Mouse (Mus musculus) megakaryocyte-erythroid progenitor cell, adult 5-6 weeks (primary cell): ENCODE data around the gene Fam171a2. TPM values are rescaled to one million over a fixed set of nuclear protein-coding genes. Genes with fewer than 3 reads are reported as not detected.
"Not testable (repeated sequence)": the region's sequence is repeated elsewhere in the genome, so short reads cannot be mapped to it uniquely, and the experiment has no call there.

ENCODE experiments used
- ATAC-seq: replicated peaks from 2 replicates; pipeline ENCODE4 v1.8.0; 2016; ENCODE audit warnings: mild to moderate bottlenecking, inconsistent platforms; ENCODE audit not compliant: severe bottlenecking, poor library complexity, low FRiP score, low TSS enrichment
- total RNA-seq, 2 experiments: library from RNA; stranded (forward) in 1 of 2; stranded (reverse) in 1 of 2; fragments of 200-1000, 215-1000 nt in 1 of 2; fragments of >200 nt in 1 of 2; fragmentation: Nextera tagmentation in 1 of 2; gene quantifications; 2 replicates each; pipeline ENCODE4 v1.2.3; 2014 to 2017

The Fam171a2 gene
- total RNA-seq, 2 experiments from 2014 or later: 0.28 TPM; not detected in 1

GRCm38 (mm10) chr11:102400513-102401084 is 46.9 kb downstream of the Fam171a2 start:
- ATAC-seq: no peak

- no peak for ATAC-seq
These were observed 47.8 kb downstream of the Fam171a2 start for GRCm38 (mm10) chr11:102399610-102400072.

GRCm38 (mm10) chr11:102399107-102399506 is 48.4 kb downstream of the Fam171a2 start:
- ATAC-seq: no peak

- ATAC-seq: no peak
These were observed 49.3 kb downstream of the Fam171a2 start for GRCm38 (mm10) chr11:102398007-102398825.

DNA sequence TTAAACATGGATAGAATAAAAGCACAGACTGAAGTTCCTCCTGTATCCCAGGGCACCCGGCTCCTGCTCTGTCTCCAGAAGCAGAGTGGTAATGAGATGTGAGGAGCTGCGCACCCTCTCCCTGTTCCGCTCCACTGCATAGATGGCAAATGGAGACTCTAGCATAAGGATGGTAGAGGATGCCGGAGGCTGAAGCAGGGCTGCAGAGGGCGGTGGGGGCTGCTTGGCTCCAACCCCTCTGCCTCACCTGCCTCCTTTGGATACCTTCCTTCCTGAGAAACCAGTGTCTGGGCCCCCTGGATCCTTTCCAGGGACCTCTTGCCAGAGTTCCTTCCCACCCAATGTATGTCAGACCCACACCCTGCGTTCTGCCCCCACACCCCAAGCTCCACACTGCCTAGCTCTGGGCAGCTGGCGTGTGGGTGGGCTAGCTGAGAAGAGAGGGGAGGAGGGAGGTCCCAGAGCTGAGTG is 50.8 kb downstream of the Fam171a2 start:
- no peak for ATAC-seq

GRCm38 (mm10) chr11:102396263-102396662 is 51.2 kb downstream of the Fam171a2 start:
- no peak for ATAC-seq

DNA sequence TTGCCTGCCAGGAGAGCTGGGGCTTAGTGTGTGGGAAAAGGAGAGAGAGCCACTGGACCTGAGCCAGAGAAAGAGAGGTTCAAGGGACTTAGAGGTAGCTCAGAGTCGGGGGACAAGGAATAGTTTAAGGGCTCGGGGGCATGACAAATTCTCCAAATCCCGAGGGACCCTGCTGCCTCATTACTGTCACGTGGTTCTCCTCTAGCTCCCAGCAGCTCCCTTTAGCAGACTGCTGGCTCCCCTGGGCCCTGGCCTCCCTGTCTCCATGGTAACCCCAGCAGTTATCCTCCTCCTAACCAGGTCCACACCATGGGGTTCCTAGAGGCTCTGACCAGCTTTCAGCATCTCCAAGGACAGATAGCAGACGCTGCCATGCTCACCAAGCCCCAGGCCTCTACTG is 52.2 kb downstream of the Fam171a2 start:
- no peak for ATAC-seq

GRCm38 (mm10) chr11:102394421-102395124 is 52.9 kb downstream of the Fam171a2 start:
- no peak for ATAC-seq

GRCm38 (mm10) chr11:102393719-102394420 is 53.6 kb downstream of the Fam171a2 start:
- ATAC-seq: no peak

DNA sequence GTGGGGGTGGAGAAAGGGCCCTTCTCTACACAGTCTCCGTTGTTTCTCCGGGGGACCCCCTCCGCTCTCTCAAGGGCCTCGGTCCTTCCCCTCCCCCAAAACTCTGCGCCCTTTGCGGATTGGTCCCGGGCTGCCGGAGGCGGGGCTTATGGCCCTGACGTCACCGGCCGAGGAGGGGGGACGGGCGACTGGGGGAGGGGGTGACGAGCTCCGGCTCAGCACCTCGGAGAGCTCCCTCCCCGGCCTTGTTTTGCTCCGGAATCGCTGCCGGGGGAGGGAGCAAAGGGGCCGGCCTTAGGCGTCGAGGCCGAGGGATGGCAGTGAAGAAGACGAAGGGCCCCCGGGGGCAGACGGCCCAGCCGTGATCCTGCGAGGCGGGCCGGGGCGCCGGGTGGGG is 54.2 kb downstream of the Fam171a2 start, which contains the start of gene Rundc3a:
Rundc3a (plus strand) TSS at position 166 of the 397 bp plus-strand sequence.
- peak; percentile 75 for ATAC-seq

- ATAC-seq: 0 out of 2 replicates have a peak, but pooled peaks have one; percentile 5
These were observed 54.8 kb downstream of the Fam171a2 start for GRCm38 (mm10) chr11:102392441-102393237.

GRCm38 (mm10) chr11:102389436-102389835 is 58.0 kb downstream of the Fam171a2 start:
- ATAC-seq: not testable (repeated sequence)

Other genes starting within 250 kb of the Fam171a2 start
- gene Hdac5, start 217.5 kb downstream of the Fam171a2 start, total RNA-seq (2014; fragmentation: Nextera tagmentation): 10.7 and 16.6 TPM in 2 replicates
- gene Hdac5, start 217.5 kb downstream of the Fam171a2 start, total RNA-seq (2017): 6.1 and 11.4 TPM in 2 replicates
- gene BC030867, start 198.8 kb downstream of the Fam171a2 start, total RNA-seq (2014; fragmentation: Nextera tagmentation): 36.4 and 48.1 TPM in 2 replicates
- gene BC030867, start 198.8 kb downstream of the Fam171a2 start, total RNA-seq (2017): 7.5 and 12.3 TPM in 2 replicates
- 2.2 and 2.5 TPM in 2 replicates for gene Asb16, start 178.9 kb downstream of the Fam171a2 start, total RNA-seq (2014; fragmentation: Nextera tagmentation)
- 0.84 and 1.3 TPM in 2 replicates for gene Asb16, start 178.9 kb downstream of the Fam171a2 start, total RNA-seq (2017)
- 14.5 and 19.8 TPM in 2 replicates for gene Tmub2, start 162.8 kb downstream of the Fam171a2 start, total RNA-seq (2014; fragmentation: Nextera tagmentation)
- 10.0 and 27.4 TPM in 2 replicates for gene Tmub2, start 162.8 kb downstream of the Fam171a2 start, total RNA-seq (2017)
- gene Atxn7l3, start 151.1 kb downstream of the Fam171a2 start, total RNA-seq (2014; fragmentation: Nextera tagmentation): 23.2 and 34.0 TPM in 2 replicates
- 18.3 and 21.5 TPM in 2 replicates for gene Atxn7l3, start 151.1 kb downstream of the Fam171a2 start, total RNA-seq (2017)
- 90.4 and 102 TPM in 2 replicates for gene Ubtf, start 127.9 kb downstream of the Fam171a2 start, total RNA-seq (2014; fragmentation: Nextera tagmentation)
- 162 and 180 TPM in 2 replicates for gene Ubtf, start 127.9 kb downstream of the Fam171a2 start, total RNA-seq (2017)
- 0.42 and 0.46 TPM in 2 replicates for gene Slc4a1, start 81.5 kb downstream of the Fam171a2 start, total RNA-seq (2014; fragmentation: Nextera tagmentation)
- gene Slc4a1, start 81.5 kb downstream of the Fam171a2 start, total RNA-seq (2017): 0.27 and 6.8 TPM in 2 replicates
- gene Rundc3a, start 54.3 kb downstream of the Fam171a2 start, total RNA-seq (2014; fragmentation: Nextera tagmentation): not detected in 2 replicates
- not detected in 2 replicates for gene Rundc3a, start 54.3 kb downstream of the Fam171a2 start, total RNA-seq (2017)
- 115 and 148 TPM in 2 replicates for gene Slc25a39, start 39.7 kb downstream of the Fam171a2 start, total RNA-seq (2014; fragmentation: Nextera tagmentation)
- gene Slc25a39, start 39.7 kb downstream of the Fam171a2 start, total RNA-seq (2017): 43.8 and 55.9 TPM in 2 replicates
- 16.1 and 17.8 TPM in 2 replicates for gene Grn, start 17.4 kb downstream of the Fam171a2 start, total RNA-seq (2014; fragmentation: Nextera tagmentation)
- gene Grn, start 17.4 kb downstream of the Fam171a2 start, total RNA-seq (2017): 5.4 and 14.2 TPM in 2 replicates
- gene Itga2b, start 22.4 kb upstream of the Fam171a2 start, total RNA-seq (2014; fragmentation: Nextera tagmentation): 27.7 and 30.8 TPM in 2 replicates
- gene Itga2b, start 22.4 kb upstream of the Fam171a2 start, total RNA-seq (2017): 26.5 and 73.4 TPM in 2 replicates
- 44.9 and 47.2 TPM in 2 replicates for gene Gpatch8, start 108.7 kb upstream of the Fam171a2 start, total RNA-seq (2014; fragmentation: Nextera tagmentation)
- gene Gpatch8, start 108.7 kb upstream of the Fam171a2 start, total RNA-seq (2017): 34.3 and 38.2 TPM in 2 replicates
- gene Gm11627, start 131.8 kb upstream of the Fam171a2 start, total RNA-seq (2014; fragmentation: Nextera tagmentation): not detected in 2 replicates
- gene Gm11627, start 131.8 kb upstream of the Fam171a2 start, total RNA-seq (2017): not detected in 2 replicates
- not detected in 2 replicates for gene Fzd2, start 156.7 kb upstream of the Fam171a2 start, total RNA-seq (2014; fragmentation: Nextera tagmentation)
- not detected in 2 replicates for gene Fzd2, start 156.7 kb upstream of the Fam171a2 start, total RNA-seq (2017)
- gene Meioc, start 216.0 kb upstream of the Fam171a2 start, total RNA-seq (2014; fragmentation: Nextera tagmentation): not detected in 2 replicates
- not detected in 2 replicates for gene Meioc, start 216.0 kb upstream of the Fam171a2 start, total RNA-seq (2017)